Mouse (Mus musculus): ENCODE measurements at regions not wholly inside any gene's neighbourhood (a gene's known extent, or its start where the extent isn't known, plus 50 kb on each side); places are given as distances from the start of the nearest gene placed in this dataset.

DNA sequence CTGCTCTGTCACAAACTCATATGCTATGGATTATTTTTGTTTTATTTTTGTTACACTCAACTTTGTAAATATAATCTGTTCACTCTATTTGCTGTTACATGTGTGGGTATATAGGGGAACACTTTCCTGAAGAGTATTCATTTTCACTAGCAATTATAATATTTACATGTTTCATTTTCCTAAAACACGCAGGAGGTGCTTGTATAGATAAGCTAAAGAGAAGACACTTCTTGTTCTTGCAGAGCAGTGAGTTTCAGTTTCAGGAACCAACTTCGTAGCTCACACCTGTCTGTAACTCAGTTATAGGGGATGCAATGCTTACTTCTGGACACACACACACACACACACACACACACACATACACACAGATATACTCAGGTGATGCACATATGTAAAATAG is 724.9 kb downstream of the Brinp3 start:
- TF ChIP-seq HCFC1 (IDR thresholded peaks at IDR 0.05; ENCODE audit: borderline replicate concordance, insufficient read depth, low read length) (no peak), MAFK (IDR thresholded peaks at IDR 0.05; ENCODE audit: insufficient read depth, low read depth, low read length) (no peak), ZC3H11A (IDR thresholded peaks at IDR 0.05; ENCODE audit: borderline replicate concordance, low read depth, low read length) (no peak), CHD2 (IDR thresholded peaks at IDR 0.05; ENCODE audit: low read depth, low read length) (no peak), ZNF384 (IDR thresholded peaks at IDR 0.05; ENCODE audit: low read depth, low read length) (no peak)

Measured in ES-E14 (cell line).